Mouse (Mus musculus) hematopoietic stem cell, adult 5-6 weeks (primary cell): Measurements from ENCODE around the gene Olfr279. TPM values are rescaled to one million over a fixed set of nuclear protein-coding genes. Genes with fewer than 3 reads are reported as not detected.
A peak's percentile ranks its signal among the peaks of the same experiment; 100 is the strongest.

ENCODE experiments used
- ATAC-seq, 2 experiments: fragments of 125-278 bp in 1 of 2; replicated peaks in 1 of 2; 2 replicates each; pipeline ENCODE4 v1.8.0; 2016 to 2017; ENCODE audit warnings: inconsistent platforms in 2 of 2, mild to moderate bottlenecking in 2 of 2, moderate number of reproducible peaks in 2 of 2, low read depth in 1 of 2, moderate TSS enrichment in 1 of 2; ENCODE audit not compliant: low FRiP score in 2 of 2, poor library complexity in 2 of 2, severe bottlenecking in 2 of 2, insufficient read depth in 1 of 2, low TSS enrichment in 1 of 2
- total RNA-seq: library from RNA; stranded (forward); fragments of 172-1452, 232-1000 nt; gene quantifications from 2 replicates; pipeline ENCODE4 v1.2.3, GENCODE M21; 2017

The Olfr279 gene
- total RNA-seq, 1 experiment from 2014 or later, result not detected

GRCm38 (mm10) chr15:98533035-98533531 lies 40.9 kb downstream of the Olfr279 start:
- ATAC-seq, result no peak

- ATAC-seq, result peak; percentile 100
Measured at GRCm38 (mm10) chr15:98533881-98534627, 41.9 kb downstream of the Olfr279 start, which contains the start of gene Kansl2. TSS of gene Kansl2 (minus strand) at chr15:98534264.

GRCm38 (mm10) chr15:98535921-98536320 lies 43.7 kb downstream of the Olfr279 start:
- no peak for ATAC-seq

- ATAC-seq, result no peak
Measured at GRCm38 (mm10) chr15:98536828-98537510, 44.8 kb downstream of the Olfr279 start.

GRCm38 (mm10) chr15:98537923-98538322 lies 45.7 kb downstream of the Olfr279 start:
- ATAC-seq, result no peak

GRCm38 (mm10) chr15:98541064-98541463 lies 48.9 kb downstream of the Olfr279 start:
- ATAC-seq, result no peak; a peak in 1 of 4 replicates

GRCm38 (mm10) chr15:98543341-98543740 lies 51.1 kb downstream of the Olfr279 start:
- ATAC-seq, result no peak

GRCm38 (mm10) chr15:98545151-98545550 lies 52.9 kb downstream of the Olfr279 start:
- ATAC-seq, result no peak

GRCm38 (mm10) chr15:98546843-98547242 lies 54.6 kb downstream of the Olfr279 start:
- no peak for ATAC-seq

Other genes with a start within 250 kb of the Olfr279 start
- not detected in 2 replicates for gene H1fnt, start 235.1 kb upstream of the Olfr279 start, total RNA-seq
- not detected in 2 replicates for gene Zfp641, start 196.2 kb upstream of the Olfr279 start, total RNA-seq
- not detected in 2 replicates for gene Olfr285, start 175.0 kb upstream of the Olfr279 start, total RNA-seq
- gene Olfr284, start 151.4 kb upstream of the Olfr279 start, total RNA-seq, result not detected in 2 replicates
- not detected in 2 replicates for gene Olfr283, start 111.5 kb upstream of the Olfr279 start, total RNA-seq
- not detected in 2 replicates for gene Olfr282, start 61.2 kb upstream of the Olfr279 start, total RNA-seq
- gene Olfr281, start 39.8 kb upstream of the Olfr279 start, total RNA-seq, result not detected in 2 replicates
- gene OR5BS1P, start 22.5 kb upstream of the Olfr279 start, total RNA-seq, result not detected in 2 replicates
- not detected in 2 replicates for gene Lalba, start 9.7 kb upstream of the Olfr279 start, total RNA-seq
- 55.2 and 57.8 TPM in 2 replicates for gene Kansl2, start 41.9 kb downstream of the Olfr279 start, total RNA-seq
- gene Ccnt1, start 78.5 kb downstream of the Olfr279 start, total RNA-seq, result 109 and 125 TPM in 2 replicates
- not detected in 2 replicates for gene 4930415O20Rik, start 78.6 kb downstream of the Olfr279 start, total RNA-seq
- gene Adcy6, start 117.7 kb downstream of the Olfr279 start, total RNA-seq, result 14.1 and 17.3 TPM in 2 replicates
- gene Cacnb3, start 138.4 kb downstream of the Olfr279 start, total RNA-seq, result not detected in 2 replicates
- 93.8 and 108 TPM in 2 replicates for gene Ddx23, start 170.5 kb downstream of the Olfr279 start, total RNA-seq
- 0.79 and 1.1 TPM in 2 replicates for gene Rnd1, start 185.1 kb downstream of the Olfr279 start, total RNA-seq
- 0.19 TPM in 1 of 2 replicates, not detected in the other for gene Ccdc65, start 215.8 kb downstream of the Olfr279 start, total RNA-seq
- gene Fkbp11, start 235.8 kb downstream of the Olfr279 start, total RNA-seq, result 5.9 and 11.3 TPM in 2 replicates